ENCODE assay signal across 8 mouse cellular contexts in the genomic region with DNA sequence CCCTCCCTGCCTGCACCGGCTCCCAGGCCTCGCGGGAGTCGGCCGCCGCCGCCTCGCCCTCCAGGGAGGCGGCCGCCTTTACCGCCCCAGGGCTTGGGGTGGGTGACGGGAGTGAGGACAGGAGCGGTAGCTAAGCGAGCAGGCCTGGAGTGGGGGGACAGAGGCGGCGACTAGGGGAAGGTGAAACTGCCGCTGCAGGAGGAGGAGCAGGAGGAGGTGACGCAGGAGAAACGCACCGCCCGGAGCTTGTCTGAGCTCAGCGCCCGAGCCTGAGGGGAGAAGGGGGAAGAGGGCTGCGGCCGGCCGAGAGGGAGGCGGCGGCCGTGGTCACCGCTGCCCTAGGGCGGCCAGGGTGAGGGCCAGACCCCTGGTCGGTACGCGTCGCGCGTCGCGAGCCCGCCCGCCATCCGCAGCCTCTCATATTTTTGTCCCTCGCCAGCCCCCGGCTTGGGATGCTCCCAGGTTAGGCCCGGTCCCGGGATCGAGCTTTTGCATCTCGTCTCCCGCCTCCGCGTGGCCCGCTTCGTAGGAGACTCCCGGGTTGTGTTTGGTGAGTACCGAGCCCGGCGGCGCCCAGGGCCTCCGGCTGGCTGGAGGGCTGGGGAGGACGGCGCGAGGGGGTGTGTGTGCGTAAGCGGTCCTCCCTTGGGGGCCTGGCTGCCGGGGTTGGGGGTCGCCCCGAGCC. TPM values are rescaled to one million over a fixed set of nuclear protein-coding genes. Genes with fewer than 3 reads are reported as not detected.
DNase-seq lines count a peak whose midpoint lies in the region; ATAC-seq and TF ChIP-seq lines count a peak whose summit lies in the region.

No protein-coding gene starts in this region.

- intact Hi-C loops in left cerebral cortex, postnatal 25 days (cut with DNase I), result loop anchor here (1.0 to 10.0 kb wide), 6 partner anchors 31 to 397 kb away; a partner anchor contains a TSS

- no peaks in the 10 kb centered on the region for H3K9me3 ChIP-seq in intestine, embryonic 15.5 days

- TF ChIP-seq CTCF in cortical plate, adult 2 months (IDR thresholded peaks at IDR 0.05; ENCODE audit: extremely low read depth, insufficient read depth, low read length), result no peak

- WGBS in intestine, embryonic 15.5 days, result 14% methylated on average over 63 of the region's 67 CpGs

- peak overlapping the region; percentile 100 for H3K27ac ChIP-seq in cortical plate, adult 2 months (ENCODE audit: insufficient read depth, low read length)
- H3K27ac ChIP-seq in intestine, embryonic 15.5 days, result peak overlapping the region; percentile 93

- peak overlapping the region; percentile 80 for H3K9ac ChIP-seq in intestine, embryonic 15.5 days

- peak; percentile 66 for DNase-seq in adipocyte (ENCODE audit: low spot score)
- DNase-seq in gastrocnemius, postnatal 25 days, result peak; percentile 70
- peak; percentile 48 to 73 for DNase-seq in left cerebral cortex, postnatal 25 days (ENCODE audit: low spot score in 2 of 2)
- DNase-seq in mesoderm, embryonic 11.5 days (ENCODE audit: low read depth, low spot score), result peak; percentile 59
- DNase-seq in right cerebral cortex, postnatal 36 days (ENCODE audit: low spot score in 2 of 2), result peak; percentile 36 to 38
- DNase-seq in yolk sac, embryonic 10.5 days (ENCODE audit: low spot score), result peak; percentile 73

- H3K36me3 ChIP-seq in intestine, embryonic 15.5 days, result no peaks in the 10 kb centered on the region

- H3K4me3 ChIP-seq in cortical plate, adult 2 months (ENCODE audit: insufficient read depth, low read length), result peak overlapping the region; percentile 86
- H3K4me3 ChIP-seq in intestine, embryonic 15.5 days (replicated peaks), result peak overlapping the region; percentile 65

- H3K27me3 ChIP-seq in intestine, embryonic 15.5 days (replicated peaks), result peaks cover 3% of the 10 kb centered on the region; the same call in 1 of the 2 replicates

- no peaks in the 10 kb centered on the region; the same call in 1 of the 2 replicates for H3K4me1 ChIP-seq in cortical plate, adult 2 months (ENCODE audit: control insufficient read depth, insufficient read depth, low read length)
- H3K4me1 ChIP-seq in intestine, embryonic 15.5 days (replicated peaks), result no peaks in the 10 kb centered on the region

- ATAC-seq in intestine, embryonic 15.5 days, result peak; percentile 62

- H3K4me2 ChIP-seq in intestine, embryonic 15.5 days (replicated peaks), result peak overlapping the region; percentile 9; the same call in 1 of the 2 replicates

- TF ChIP-seq POLR2A in cortical plate, adult 2 months (IDR thresholded peaks at IDR 0.05; ENCODE audit: extremely low read depth, insufficient read depth, low read length), result peak; percentile 54; the same call in 1 of the 2 replicates

RNA-seq across cellular contexts. Expression of a gene that starts 0.6 kb away (rescaled TPM):
- 47.8 and 53.8 TPM in 2 replicates for polyA plus RNA-seq in cortical plate, adult 2 months (2012; rRNA removed)
- 100 to 1,000 TPM; 103 to 125 TPM for total RNA-seq in gastrocnemius, postnatal 25 days (2021)
- 21.3 and 21.5 TPM in 2 replicates for polyA plus RNA-seq in intestine, embryonic 15.5 days (2015; fragmentation: Nextera tagmentation; extraction: Ambion mirVana)
- total RNA-seq in left cerebral cortex, postnatal 25 days (2021), result 100 to 1,000 TPM; 250 to 255 TPM

Comparison
In these comparisons a context has a peak if more than half of its experiments do, and no peak if none do; other contexts are left out.
1. Peak in every context shown above with its lines: DNase-seq, ATAC-seq, H3K4me3 ChIP-seq and H3K27ac ChIP-seq.